Mouse (Mus musculus): ENCODE measurements around the gene Htr2b. TPM values are rescaled to one million over a fixed set of nuclear protein-coding genes. Genes with fewer than 3 reads are reported as not detected.
A peak's percentile ranks its signal among the peaks of the same experiment; 100 is the strongest.

Gene Htr2b
- polyA plus RNA-seq, 1 experiment from 2014 or later = 0.86 TPM

GRCm38 (mm10) chr1:86133337-86133736, 21.6 kb upstream of the Htr2b start, which contains the start of gene Gm21972:
Gene Gm21972 (plus strand): TSS chr1:86133637.
- peaks cover 51% of the 10 kb centered on the region for H3K36me3 ChIP-seq (ENCODE audit: control insufficient read depth, insufficient read depth, low read length)
- no peak within 1 kb of the TSS for H3K27ac ChIP-seq (ENCODE audit: low read depth, low read length)
- H3K4me3 ChIP-seq (ENCODE audit: low read depth, low read length) = no peak within 1 kb of the TSS
- no peak for ATAC-seq (ENCODE audit: low read depth)
- no peaks in the 10 kb centered on the region for H3K4me1 ChIP-seq (ENCODE audit: control insufficient read depth, insufficient read depth, low read length)
- no peaks in the 10 kb centered on the region for H3K9me3 ChIP-seq (ENCODE audit: control insufficient read depth, low read length)
- H3K9ac ChIP-seq (replicated peaks; ENCODE audit: low read depth, low read length) = no peak within 1 kb of the TSS
- no peaks in the 10 kb centered on the region for H3K27me3 ChIP-seq (ENCODE audit: control insufficient read depth, insufficient read depth, low read length)
- no peak within 1 kb of the TSS for H3K4me2 ChIP-seq (ENCODE audit: low read depth, low read length)
- 95% methylated on average over 4 of the region's 4 CpGs for WGBS

- Histone ChIP-seq H3K9ac (replicated peaks; ENCODE audit: low read depth, low read length) (no peak overlapping the region), H3K9me3 (ENCODE audit: control insufficient read depth, low read length) (no peaks in the 10 kb centered on the region), H3K36me3 (ENCODE audit: control insufficient read depth, insufficient read depth, low read length) (peaks cover 34% of the 10 kb centered on the region; the same call in 1 of the 2 replicates), H3K4me3 (ENCODE audit: low read depth, low read length) (no peak overlapping the region), H3K4me2 (ENCODE audit: low read depth, low read length) (no peak overlapping the region), H3K4me1 (ENCODE audit: control insufficient read depth, insufficient read depth, low read length) (no peaks in the 10 kb centered on the region), H3K27me3 (ENCODE audit: control insufficient read depth, insufficient read depth, low read length) (no peaks in the 10 kb centered on the region), H3K27ac (ENCODE audit: low read depth, low read length) (no peak overlapping the region)
- 96% methylated on average over 2 of the region's 2 CpGs for WGBS
- no peak for ATAC-seq (ENCODE audit: low read depth)
These were observed 14.3 kb upstream of the Htr2b start for GRCm38 (mm10) chr1:86126036-86126435.

DNA sequence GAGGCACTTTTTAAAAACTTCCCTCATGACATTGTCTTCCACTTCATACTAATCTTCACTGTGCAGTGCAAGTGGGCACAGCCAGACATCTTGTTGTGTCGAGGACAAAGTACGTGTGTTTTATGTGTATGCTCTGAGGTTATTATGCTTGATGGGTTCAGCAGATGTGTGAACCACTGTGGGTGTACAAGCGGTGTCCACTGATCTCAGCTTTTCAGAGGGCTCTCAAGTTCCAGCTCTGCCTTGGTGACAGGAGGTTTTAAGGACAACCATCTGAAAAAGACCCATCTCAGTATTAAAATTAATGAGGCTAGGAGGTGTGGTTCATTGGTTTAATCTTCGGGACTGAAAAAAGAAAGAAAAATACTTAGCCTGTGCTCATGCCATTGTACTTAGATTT, 7.8 kb upstream of the Htr2b start:
- Histone ChIP-seq H3K4me3 (ENCODE audit: low read depth, low read length) (no peak overlapping the region), H3K27ac (ENCODE audit: low read depth, low read length) (no peak overlapping the region), H3K36me3 (ENCODE audit: control insufficient read depth, insufficient read depth, low read length) (peaks cover 20% of the 10 kb centered on the region), H3K27me3 (ENCODE audit: control insufficient read depth, insufficient read depth, low read length) (no peaks in the 10 kb centered on the region), H3K9ac (replicated peaks; ENCODE audit: low read depth, low read length) (no peak overlapping the region), H3K4me1 (ENCODE audit: control insufficient read depth, insufficient read depth, low read length) (no peaks in the 10 kb centered on the region), H3K4me2 (ENCODE audit: low read depth, low read length) (no peak overlapping the region), H3K9me3 (ENCODE audit: control insufficient read depth, low read length) (no peaks in the 10 kb centered on the region)
- 91% methylated on average over 4 of the region's 4 CpGs for WGBS
- no peak for ATAC-seq (ENCODE audit: low read depth)

GRCm38 (mm10) chr1:86114141-86114540, 2.4 kb upstream of the Htr2b start:
- ATAC-seq (ENCODE audit: low read depth) = no peak
- no peak overlapping the region for H3K27ac ChIP-seq (ENCODE audit: low read depth, low read length)
- WGBS = 90% methylated on average over 3 of the region's 3 CpGs

GRCm38 (mm10) chr1:86105054-86105453, 6.7 kb downstream of the Htr2b start:
- Histone ChIP-seq H3K9me3 (ENCODE audit: control insufficient read depth, low read length) (no peaks in the 10 kb centered on the region), H3K27me3 (ENCODE audit: control insufficient read depth, insufficient read depth, low read length) (no peaks in the 10 kb centered on the region), H3K27ac (ENCODE audit: low read depth, low read length) (no peak overlapping the region), H3K9ac (replicated peaks; ENCODE audit: low read depth, low read length) (no peak overlapping the region), H3K4me2 (ENCODE audit: low read depth, low read length) (no peak overlapping the region), H3K4me1 (ENCODE audit: control insufficient read depth, insufficient read depth, low read length) (no peaks in the 10 kb centered on the region), H3K36me3 (ENCODE audit: control insufficient read depth, insufficient read depth, low read length) (no peaks in the 10 kb centered on the region), H3K4me3 (ENCODE audit: low read depth, low read length) (no peak overlapping the region)
- ATAC-seq (ENCODE audit: low read depth) = no peak
- 93% methylated on average over 1 of the region's 1 CpGs for WGBS

More at GRCm38 (mm10) chr1:86114141-86114540, 2.4 kb upstream of the Htr2b start:
- no peaks in the 10 kb centered on the region for H3K9me3 ChIP-seq (ENCODE audit: control insufficient read depth, low read length)
- H3K36me3 ChIP-seq (ENCODE audit: control insufficient read depth, insufficient read depth, low read length) = peaks cover 15% of the 10 kb centered on the region
- no peak overlapping the region for H3K4me2 ChIP-seq (ENCODE audit: low read depth, low read length)
- no peaks in the 10 kb centered on the region for H3K4me1 ChIP-seq (ENCODE audit: control insufficient read depth, insufficient read depth, low read length)
- H3K4me3 ChIP-seq (ENCODE audit: low read depth, low read length) = no peak overlapping the region
- H3K27me3 ChIP-seq (ENCODE audit: control insufficient read depth, insufficient read depth, low read length) = no peaks in the 10 kb centered on the region
- H3K9ac ChIP-seq (replicated peaks; ENCODE audit: low read depth, low read length) = no peak overlapping the region

DNA sequence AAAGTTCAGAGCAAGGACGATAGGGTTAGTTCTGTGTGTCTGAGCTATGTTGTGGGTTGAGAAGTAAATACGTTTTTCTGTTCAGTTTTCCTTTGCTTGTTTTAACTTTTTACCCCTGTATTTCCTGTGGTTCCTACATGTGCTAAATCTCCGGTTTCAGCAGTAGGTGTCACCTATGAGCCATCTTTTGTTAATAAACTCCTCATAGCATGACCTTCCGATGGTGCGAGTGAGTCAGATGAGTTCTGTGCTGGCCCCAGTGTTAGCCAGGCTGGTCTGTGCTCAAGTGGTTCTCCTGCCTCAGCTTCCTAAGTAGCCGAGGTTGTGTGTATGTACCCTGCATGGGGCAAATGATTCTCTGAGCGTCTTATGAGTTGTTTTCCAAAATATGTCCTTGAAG, 17.4 kb downstream of the Htr2b start:
- Histone ChIP-seq H3K27ac (ENCODE audit: low read depth, low read length) (no peak overlapping the region), H3K27me3 (ENCODE audit: control insufficient read depth, insufficient read depth, low read length) (no peaks in the 10 kb centered on the region), H3K9ac (replicated peaks; ENCODE audit: low read depth, low read length) (no peak overlapping the region), H3K9me3 (ENCODE audit: control insufficient read depth, low read length) (no peaks in the 10 kb centered on the region), H3K4me3 (ENCODE audit: low read depth, low read length) (no peak overlapping the region), H3K4me1 (ENCODE audit: control insufficient read depth, insufficient read depth, low read length) (no peaks in the 10 kb centered on the region), H3K4me2 (ENCODE audit: low read depth, low read length) (no peak overlapping the region), H3K36me3 (ENCODE audit: control insufficient read depth, insufficient read depth, low read length) (peaks cover 35% of the 10 kb centered on the region)
- ATAC-seq (ENCODE audit: low read depth) = no peak
- 92% methylated on average over 7 of the region's 7 CpGs for WGBS

DNA sequence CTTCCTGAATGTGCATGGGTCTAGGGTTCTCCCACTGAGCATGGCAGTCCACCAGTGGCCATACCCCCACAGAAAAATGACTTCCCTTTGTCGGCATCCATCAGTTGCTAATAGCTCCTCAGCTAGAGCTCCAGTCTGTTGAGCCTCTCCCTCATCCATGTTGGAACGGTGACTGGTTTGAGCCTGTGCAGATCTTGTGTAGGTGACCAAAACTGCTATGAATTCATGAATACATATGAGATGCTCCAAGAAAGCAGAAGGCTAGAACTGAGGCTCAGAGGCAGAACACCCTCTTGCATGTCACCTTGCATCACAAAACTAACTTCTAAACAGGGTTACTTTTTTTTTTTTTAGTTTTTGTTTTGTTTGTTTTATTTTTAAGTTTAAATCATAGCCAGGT, 35.2 kb downstream of the Htr2b start:
- Histone ChIP-seq H3K9me3 (ENCODE audit: control insufficient read depth, low read length) (no peaks in the 10 kb centered on the region), H3K9ac (replicated peaks; ENCODE audit: low read depth, low read length) (no peak overlapping the region), H3K4me1 (ENCODE audit: control insufficient read depth, insufficient read depth, low read length) (no peaks in the 10 kb centered on the region), H3K4me3 (ENCODE audit: low read depth, low read length) (no peak overlapping the region), H3K27ac (ENCODE audit: low read depth, low read length) (no peak overlapping the region), H3K4me2 (ENCODE audit: low read depth, low read length) (no peak overlapping the region), H3K36me3 (ENCODE audit: control insufficient read depth, insufficient read depth, low read length) (peaks cover 43% of the 10 kb centered on the region), H3K27me3 (ENCODE audit: control insufficient read depth, insufficient read depth, low read length) (no peaks in the 10 kb centered on the region)
- WGBS = 97% methylated on average over 2 of the region's 2 CpGs
- no peak for ATAC-seq (ENCODE audit: low read depth)

GRCm38 (mm10) chr1:86064271-86064991, 47.3 kb downstream of the Htr2b start, which contains the start of gene Psmd1:
Gene Psmd1 (plus strand): TSS chr1:86064387.
- no peaks in the 10 kb centered on the region for H3K36me3 ChIP-seq (ENCODE audit: control insufficient read depth, insufficient read depth, low read length)
- H3K9ac ChIP-seq (replicated peaks; ENCODE audit: low read depth, low read length) = peak within 1 kb of the TSS; percentile 97
- peak; percentile 94 for ATAC-seq (ENCODE audit: low read depth)
- H3K4me1 ChIP-seq (ENCODE audit: control insufficient read depth, insufficient read depth, low read length) = peaks cover 6% of the 10 kb centered on the region
- peak within 1 kb of the TSS; percentile 77 for H3K27ac ChIP-seq (ENCODE audit: low read depth, low read length)
- H3K27me3 ChIP-seq (ENCODE audit: control insufficient read depth, insufficient read depth, low read length) = no peaks in the 10 kb centered on the region
- H3K9me3 ChIP-seq (ENCODE audit: control insufficient read depth, low read length) = no peaks in the 10 kb centered on the region
- peak within 1 kb of the TSS; percentile 91 for H3K4me3 ChIP-seq (ENCODE audit: low read depth, low read length)
- under 1% methylated on average over 43 of the region's 47 CpGs for WGBS
- peak within 1 kb of the TSS; percentile 88 for H3K4me2 ChIP-seq (ENCODE audit: low read depth, low read length)

DNA sequence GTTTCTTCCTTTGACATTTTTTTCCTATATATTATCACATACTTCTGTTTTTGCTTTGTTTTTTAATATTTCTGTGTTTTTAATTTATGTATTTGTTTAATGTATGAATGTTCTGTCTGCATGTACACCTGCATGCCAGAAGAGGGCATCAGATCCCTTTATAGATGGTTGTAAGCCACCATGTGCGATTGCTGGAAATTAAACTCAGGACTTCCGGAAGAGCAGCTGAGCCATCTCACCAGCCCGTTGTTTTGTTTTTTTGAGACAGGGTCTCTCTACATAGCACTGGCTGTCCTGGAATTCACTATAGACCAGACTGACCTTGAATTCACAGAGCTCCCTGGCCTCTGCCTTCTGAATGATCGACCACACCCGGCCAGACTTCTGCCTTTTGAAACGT, 49.2 kb downstream of the Htr2b start:
- H3K36me3 ChIP-seq (ENCODE audit: control insufficient read depth, insufficient read depth, low read length) = no peaks in the 10 kb centered on the region
- H3K4me1 ChIP-seq (ENCODE audit: control insufficient read depth, insufficient read depth, low read length) = peaks cover 6% of the 10 kb centered on the region
- no peak overlapping the region for H3K4me2 ChIP-seq (ENCODE audit: low read depth, low read length)
- H3K27me3 ChIP-seq (ENCODE audit: control insufficient read depth, insufficient read depth, low read length) = no peaks in the 10 kb centered on the region
- 91% methylated on average over 6 of the region's 6 CpGs for WGBS
- no peak overlapping the region for H3K9ac ChIP-seq (replicated peaks; ENCODE audit: low read depth, low read length)
- H3K9me3 ChIP-seq (ENCODE audit: control insufficient read depth, low read length) = no peaks in the 10 kb centered on the region
- no peak overlapping the region for H3K4me3 ChIP-seq (ENCODE audit: low read depth, low read length)
- no peak overlapping the region for H3K27ac ChIP-seq (ENCODE audit: low read depth, low read length)
- no peak for ATAC-seq (ENCODE audit: low read depth)

Data from neural tube, embryonic 14.5 days (tissue).